Mouse (Mus musculus) megakaryocyte, embryonic 14.5 days (primary cell): Measurements from ENCODE around the gene Ormdl2.

ENCODE experiments used
- FLI1 ChIP-seq: IDR thresholded peaks from 2 replicates; pipeline ENCODE4 v1.6.1; 2012; ENCODE audit warnings: low read length, inconsistent platforms, mixed read lengths
- GATA1 ChIP-seq: IDR thresholded peaks from 3 replicates; pipeline ENCODE4 v1.6.1; 2012; ENCODE audit warnings: mixed read lengths, low read length, inconsistent platforms, borderline replicate concordance

DNA sequence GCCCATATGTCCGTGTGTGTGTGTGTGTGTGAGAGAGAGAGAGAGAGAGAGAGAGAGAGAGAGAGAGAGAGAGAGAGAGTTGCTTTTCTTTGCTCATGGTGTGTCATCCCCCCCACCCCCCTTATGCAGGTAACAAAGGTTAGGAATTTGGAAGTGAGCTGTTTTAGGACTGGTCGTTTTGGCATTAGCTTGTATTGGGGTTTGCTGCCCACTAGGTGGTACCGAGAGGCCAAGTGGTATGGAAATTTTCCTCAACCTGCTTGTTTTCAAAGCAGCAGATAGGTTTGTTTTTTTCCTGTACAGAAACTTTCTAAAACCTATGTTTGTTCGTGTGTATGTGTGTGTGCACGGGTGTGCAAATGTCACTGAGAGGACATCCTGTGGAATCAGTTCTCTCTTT is 47.8 kb downstream of the Ormdl2 start:
- TF ChIP-seq GATA1 (no peak), FLI1 (no peak)
